Mouse (Mus musculus) embryonic facial prominence, embryonic 15.5 days (tissue): ENCODE results near the gene Slc4a11. TPM values are rescaled to one million over a fixed set of nuclear protein-coding genes. Genes with fewer than 3 reads are reported as not detected.

Source experiments
- polyA plus RNA-seq: library from polyadenylated mRNA; unstranded; fragments of >200 nt; fragmentation: Nextera tagmentation; extraction: Ambion mirVana; gene quantifications from 2 replicates; pipeline ENCODE4 v1.2.1, GENCODE M21; 2015

Slc4a11 gene
- polyA plus RNA-seq, 1 experiment from 2014 or later, result 5.4 TPM

Other genes starting within 250 kb of the Slc4a11 start
- 108 TPM in 2 replicates for gene Ptpra, start 247.2 kb downstream of the Slc4a11 start, polyA plus RNA-seq
- gene Mrps26, start 133.8 kb downstream of the Slc4a11 start, polyA plus RNA-seq, result 98.9 and 102 TPM in 2 replicates
- not detected in 2 replicates for gene Oxt, start 121.3 kb downstream of the Slc4a11 start, polyA plus RNA-seq
- gene Avp, start 115.0 kb downstream of the Slc4a11 start, polyA plus RNA-seq, result 0.53 TPM in 1 of 2 replicates, not detected in the other
- gene Fastkd5, start 67.5 kb downstream of the Slc4a11 start, polyA plus RNA-seq, result 12.5 and 13.4 TPM in 2 replicates
- gene Ubox5, start 67.5 kb downstream of the Slc4a11 start, polyA plus RNA-seq, result 11.8 TPM in 2 replicates
- gene Lzts3, start 54.7 kb downstream of the Slc4a11 start, polyA plus RNA-seq, result 6.1 and 6.7 TPM in 2 replicates
- 76.8 and 77.8 TPM in 2 replicates for gene Ddrgk1, start 32.9 kb downstream of the Slc4a11 start, polyA plus RNA-seq
- 96.6 and 101 TPM in 2 replicates for gene Itpa, start 29.9 kb downstream of the Slc4a11 start, polyA plus RNA-seq
- gene 4930402H24Rik, start 208.9 kb upstream of the Slc4a11 start, polyA plus RNA-seq, result 35.7 and 36.7 TPM in 2 replicates
- gene Atrn, start 209.0 kb upstream of the Slc4a11 start, polyA plus RNA-seq, result 9.0 and 9.2 TPM in 2 replicates